Mouse (Mus musculus): ENCODE data around the gene Disp3. TPM values are rescaled to one million over a fixed set of nuclear protein-coding genes. Genes with fewer than 3 reads are reported as not detected.
A peak's percentile ranks its signal among the peaks of the same experiment; 100 is the strongest.

Disp3 gene
- polyA plus RNA-seq, 1 experiment, result 27.9 TPM

GRCm38 (mm10) chr4:148229646-148230045 is 58.1 kb downstream of the Disp3 start:
- peak in 1 of 2 experiments; percentile 23 for DNase-seq (ENCODE audit: extremely low spot score in 1 of 2, low spot score in 1 of 2)

GRCm38 (mm10) chr4:148222983-148223382 is 64.8 kb downstream of the Disp3 start:
- DNase-seq (ENCODE audit: extremely low spot score in 1 of 2, low spot score in 1 of 2), result no peak

- DNase-seq (ENCODE audit: extremely low spot score in 1 of 2, low spot score in 1 of 2), result no peak
Observed at GRCm38 (mm10) chr4:148220656-148221055, 67.1 kb downstream of the Disp3 start.

- peak in 1 of 2 experiments; percentile 27 for DNase-seq (ENCODE audit: extremely low spot score in 1 of 2, low spot score in 1 of 2)
Observed at GRCm38 (mm10) chr4:148218238-148218637, 69.5 kb downstream of the Disp3 start.

- no peak for DNase-seq (ENCODE audit: extremely low spot score in 1 of 2, low spot score in 1 of 2)
Observed at GRCm38 (mm10) chr4:148215264-148215900, 72.4 kb downstream of the Disp3 start.

- peak; percentile 75 to 84 for DNase-seq (ENCODE audit: extremely low spot score in 1 of 2, low spot score in 1 of 2)
Observed at GRCm38 (mm10) chr4:148214460-148215136, 73.2 kb downstream of the Disp3 start.

GRCm38 (mm10) chr4:148204873-148205232 is 82.9 kb downstream of the Disp3 start:
- DNase-seq (ENCODE audit: extremely low spot score in 1 of 2, low spot score in 1 of 2), result no peak

GRCm38 (mm10) chr4:148204061-148204872 is 83.5 kb downstream of the Disp3 start:
- DNase-seq (ENCODE audit: extremely low spot score in 1 of 2, low spot score in 1 of 2), result no peak

GRCm38 (mm10) chr4:148203557-148203956 is 84.2 kb downstream of the Disp3 start:
- DNase-seq (ENCODE audit: extremely low spot score in 1 of 2, low spot score in 1 of 2), result no peak

GRCm38 (mm10) chr4:148198721-148199120 is 89.0 kb downstream of the Disp3 start:
- DNase-seq (ENCODE audit: extremely low spot score in 1 of 2, low spot score in 1 of 2), result no peak

- DNase-seq (ENCODE audit: extremely low spot score in 1 of 2, low spot score in 1 of 2), result no peak
Observed at GRCm38 (mm10) chr4:148194400-148194799, 93.4 kb downstream of the Disp3 start.

GRCm38 (mm10) chr4:148192707-148193245 is 95.0 kb downstream of the Disp3 start:
- DNase-seq (ENCODE audit: extremely low spot score in 1 of 2, low spot score in 1 of 2), result no peak

Other genes with a start within 250 kb of the Disp3 start
- 42.8 and 46.9 TPM in 2 replicates for gene Clcn6, start 249.1 kb downstream of the Disp3 start, polyA plus RNA-seq (2012; rRNA removed)
- gene Mthfr, start 248.9 kb downstream of the Disp3 start, polyA plus RNA-seq (2012; rRNA removed), result 28.7 and 34.2 TPM in 2 replicates
- 7.5 and 9.6 TPM in 2 replicates for gene Agtrap, start 199.9 kb downstream of the Disp3 start, polyA plus RNA-seq (2012; rRNA removed)
- gene Mad2l2, start 157.6 kb downstream of the Disp3 start, polyA plus RNA-seq (2012; rRNA removed), result 24.8 and 27.8 TPM in 2 replicates
- gene Draxin, start 157.3 kb downstream of the Disp3 start, polyA plus RNA-seq (2012; rRNA removed), result 0.97 and 1.2 TPM in 2 replicates
- 33.9 and 40.0 TPM in 2 replicates for gene Fbxo6, start 135.8 kb downstream of the Disp3 start, polyA plus RNA-seq (2012; rRNA removed)
- 206 and 213 TPM in 2 replicates for gene Fbxo44, start 127.5 kb downstream of the Disp3 start, polyA plus RNA-seq (2012; rRNA removed)
- 105 and 116 TPM in 2 replicates for gene Fbxo2, start 127.3 kb downstream of the Disp3 start, polyA plus RNA-seq (2012; rRNA removed)
- gene Ubiad1, start 156.8 kb upstream of the Disp3 start, polyA plus RNA-seq (2012; rRNA removed), result 10.4 and 10.7 TPM in 2 replicates
- gene Mtor, start 160.6 kb upstream of the Disp3 start, polyA plus RNA-seq (2012; rRNA removed), result 44.1 and 45.0 TPM in 2 replicates
- gene Angptl7, start 212.5 kb upstream of the Disp3 start, polyA plus RNA-seq (2012; rRNA removed), result 0.28 and 0.40 TPM in 2 replicates

Measured in frontal cortex, adult 2 months (tissue).